ENCODE assay signal across 10 mouse cellular contexts in the genomic region with DNA sequence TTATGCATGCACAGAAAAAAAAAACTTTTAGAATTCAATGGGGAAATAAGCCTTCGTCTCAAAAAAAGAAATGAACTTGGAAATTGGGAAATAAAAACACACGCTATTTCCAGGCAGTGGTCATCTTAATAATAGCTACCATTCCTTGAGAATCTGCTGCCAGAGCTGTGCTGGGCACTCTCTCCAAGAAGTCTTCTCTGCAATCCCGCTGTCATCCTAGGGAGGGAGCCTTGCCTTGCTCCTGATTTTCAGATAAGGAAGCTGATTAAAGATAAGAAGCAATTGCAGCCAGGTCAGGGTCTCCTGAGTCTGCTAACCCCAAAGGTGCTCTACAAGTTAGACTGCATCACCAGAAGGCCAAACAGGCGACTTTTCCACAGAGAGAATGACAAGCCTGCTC.
DNase-seq lines count a peak whose midpoint lies in the region; ATAC-seq lines count a peak whose summit lies in the region.
"Had no signal": no experiment of that assay in that cellular context is flagged by ENCODE, and none has a peak within 500 bp of the region (broad histone marks: within the 10 kb centered on the region; RNA-seq: fewer than 3 reads in every experiment).

No protein-coding gene starts in this region.

- 54% methylated on average over 4 of the region's 4 CpGs for WGBS in kidney, embryonic 16.5 days
- WGBS in neural tube, embryonic 15.5 days: 57% methylated on average over 4 of the region's 4 CpGs
- WGBS in forebrain, embryonic 11.5 days: 41% methylated on average over 4 of the region's 4 CpGs

- no peaks in the 10 kb centered on the region for H3K27me3 ChIP-seq in kidney, embryonic 16.5 days (ENCODE audit: insufficient read depth, low read length)
- H3K27me3 ChIP-seq in neural tube, embryonic 15.5 days (replicated peaks): no peaks in the 10 kb centered on the region
- no peaks in the 10 kb centered on the region for H3K27me3 ChIP-seq in forebrain, embryonic 11.5 days (ENCODE audit: control insufficient read depth, insufficient read depth, low read length)

- H3K4me1 ChIP-seq in kidney, embryonic 16.5 days (ENCODE audit: insufficient read depth, low read length): no peaks in the 10 kb centered on the region
- peaks cover 5% of the 10 kb centered on the region for H3K4me1 ChIP-seq in neural tube, embryonic 15.5 days
- H3K4me1 ChIP-seq in forebrain, embryonic 11.5 days (replicated peaks; ENCODE audit: control insufficient read depth, insufficient read depth, low read length): no peaks in the 10 kb centered on the region

- H3K9ac ChIP-seq in kidney, embryonic 16.5 days (replicated peaks; ENCODE audit: low read length): no peak overlapping the region
- H3K9ac ChIP-seq in neural tube, embryonic 15.5 days (replicated peaks): no peak overlapping the region
- no peak overlapping the region for H3K9ac ChIP-seq in forebrain, embryonic 11.5 days (ENCODE audit: low read length)

- ATAC-seq in kidney, embryonic 16.5 days (ENCODE audit: low FRiP score, low TSS enrichment): no peak
- ATAC-seq in neural tube, embryonic 15.5 days (ENCODE audit: low FRiP score): no peak
- no peak for ATAC-seq in forebrain, embryonic 11.5 days (replicated peaks; ENCODE audit: low FRiP score)
- ATAC-seq: intestine, embryonic 16.5 days had no signal

- no peak overlapping the region for H3K27ac ChIP-seq in kidney, embryonic 16.5 days (ENCODE audit: low read length)
- no peak overlapping the region for H3K27ac ChIP-seq in neural tube, embryonic 15.5 days (replicated peaks)
- H3K27ac ChIP-seq in forebrain, embryonic 11.5 days (ENCODE audit: low read depth, low read length): no peak overlapping the region

- no peaks in the 10 kb centered on the region; the same call in 1 of the 2 replicates for H3K9me3 ChIP-seq in kidney, embryonic 16.5 days (ENCODE audit: low read length)
- H3K9me3 ChIP-seq in neural tube, embryonic 15.5 days (replicated peaks): no peaks in the 10 kb centered on the region
- no peaks in the 10 kb centered on the region for H3K9me3 ChIP-seq in forebrain, embryonic 11.5 days (ENCODE audit: control insufficient read depth, low read length)

- no peak overlapping the region for H3K4me2 ChIP-seq in kidney, embryonic 16.5 days (replicated peaks; ENCODE audit: low read depth, low read length)
- H3K4me2 ChIP-seq in neural tube, embryonic 15.5 days: no peak overlapping the region
- no peak overlapping the region for H3K4me2 ChIP-seq in forebrain, embryonic 11.5 days (ENCODE audit: low read depth, low read length, severe bottlenecking)
- H3K4me2 ChIP-seq: liver, embryonic 11.5 days had no signal

- no peak overlapping the region for H3K4me3 ChIP-seq in kidney, embryonic 16.5 days (ENCODE audit: low read length)
- H3K4me3 ChIP-seq in neural tube, embryonic 15.5 days (replicated peaks): no peak overlapping the region
- H3K4me3 ChIP-seq in forebrain, embryonic 11.5 days (ENCODE audit: low read depth, low read length): no peak overlapping the region

- 0 out of 2 replicates have a peak, but pooled peaks cover 2% of the 10 kb centered on the region for H3K36me3 ChIP-seq in kidney, embryonic 16.5 days (ENCODE audit: insufficient read depth, low read length)
- H3K36me3 ChIP-seq in neural tube, embryonic 15.5 days: no peaks in the 10 kb centered on the region
- H3K36me3 ChIP-seq in forebrain, embryonic 11.5 days (ENCODE audit: control insufficient read depth, insufficient read depth, low read length): no peaks in the 10 kb centered on the region

- DNase-seq in cerebellum, postnatal 10 days: peak; percentile 61 to 64
- DNase-seq in cerebellum, adult 8-10 months: no peak
- peak; percentile 37 to 48 for DNase-seq in kidney, postnatal 4 days
- peak; percentile 27 for DNase-seq in embryo, embryonic 11 days
- peak; percentile 59 to 63 for DNase-seq in right cerebral cortex, adult 2 months (ENCODE audit: low spot score in 2 of 2)
- DNase-seq in forebrain, embryonic 11.5 days (ENCODE audit: low spot score): no peak

Comparison
In these comparisons a context has a peak if more than half of its experiments do, and no peak if none do; other contexts are left out.
1. DNase-seq: peak in cerebellum, postnatal 10 days (2 of 2), kidney, postnatal 4 days (2 of 2), embryo, embryonic 11 days (single experiment) and right cerebral cortex, adult 2 months (2 of 2); none in cerebellum, adult 8-10 months (single experiment) and forebrain, embryonic 11.5 days (single experiment).